Mouse (Mus musculus): ENCODE measurements around the gene Gpbp1.

The Gpbp1 gene

DNA sequence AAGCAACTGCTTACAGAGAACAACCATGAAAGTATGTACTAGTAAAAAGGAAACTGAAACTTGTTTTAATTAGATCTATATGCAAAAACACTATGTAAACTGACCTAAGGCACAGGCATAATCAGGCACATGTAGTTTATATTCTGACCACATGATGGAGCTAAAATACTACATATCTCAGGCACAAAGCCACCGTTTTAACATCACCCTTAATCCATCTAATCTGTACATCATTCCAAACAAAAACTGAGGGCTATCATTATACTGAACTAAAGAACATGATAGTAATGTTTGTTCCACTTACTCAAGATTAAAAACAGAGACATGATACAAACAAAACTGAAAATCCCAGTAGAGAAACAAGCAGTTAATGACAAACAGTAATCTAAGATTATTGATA, 28.5 kb downstream of the Gpbp1 start:
- no peak for DNase-seq

DNA sequence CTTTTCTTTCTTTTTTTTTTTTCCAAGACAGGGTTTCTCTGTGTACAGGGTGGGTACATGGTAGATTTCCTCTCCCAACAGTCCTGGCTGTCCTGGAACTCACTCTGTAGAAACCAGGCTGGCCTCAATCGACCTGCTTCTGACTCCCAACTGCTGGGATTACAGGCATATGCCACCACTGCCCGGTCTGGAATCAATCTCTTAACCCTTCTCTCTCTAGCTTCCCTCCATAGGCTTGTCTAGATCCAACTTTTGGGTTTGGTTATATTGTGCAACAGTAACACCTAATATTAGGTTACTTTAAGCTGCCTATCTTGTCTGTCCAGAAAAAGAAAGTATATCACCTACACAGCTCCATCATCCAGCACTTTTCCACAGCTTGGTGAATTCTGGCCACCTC, 33.1 kb downstream of the Gpbp1 start:
- no peak for DNase-seq

DNA sequence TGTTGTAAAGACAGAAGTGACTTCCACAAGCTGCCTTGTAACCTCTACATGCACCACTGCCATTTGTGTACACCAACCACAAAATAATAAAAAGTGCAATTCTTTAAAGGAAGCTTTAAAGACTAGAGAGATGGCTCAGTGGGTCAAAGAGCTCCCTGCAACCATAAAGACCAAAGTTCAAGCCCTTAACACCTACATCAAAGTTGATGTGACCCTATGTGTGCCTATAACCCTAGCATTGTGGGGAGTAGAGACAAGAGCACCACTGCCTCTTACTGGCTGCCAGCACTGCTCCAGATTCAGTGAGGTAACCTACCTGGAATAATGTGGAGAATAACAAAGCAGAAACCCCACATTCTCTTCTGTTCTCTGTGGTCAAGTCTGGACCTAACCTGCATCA, 45.6 kb downstream of the Gpbp1 start:
- DNase-seq, result no peak

DNA sequence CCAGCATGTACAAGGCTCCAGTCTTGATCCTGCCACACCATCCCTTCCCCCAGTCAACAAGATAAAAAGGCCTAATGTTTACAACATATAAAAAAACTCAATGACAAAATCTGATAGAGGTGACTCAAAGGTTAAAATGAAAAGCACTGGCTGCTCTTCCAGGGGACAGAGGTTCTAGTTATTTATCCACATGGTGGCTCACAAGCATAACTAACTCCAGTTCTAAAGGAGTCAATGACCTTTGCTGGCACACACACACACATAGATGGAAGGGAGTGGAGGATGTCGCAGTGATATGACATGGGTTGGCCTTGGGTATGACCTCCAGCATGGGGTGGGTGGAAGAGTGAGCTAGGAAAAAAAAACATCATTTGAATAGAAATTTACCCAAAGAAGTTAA, 58.7 kb downstream of the Gpbp1 start:
- DNase-seq, result no peak

DNA sequence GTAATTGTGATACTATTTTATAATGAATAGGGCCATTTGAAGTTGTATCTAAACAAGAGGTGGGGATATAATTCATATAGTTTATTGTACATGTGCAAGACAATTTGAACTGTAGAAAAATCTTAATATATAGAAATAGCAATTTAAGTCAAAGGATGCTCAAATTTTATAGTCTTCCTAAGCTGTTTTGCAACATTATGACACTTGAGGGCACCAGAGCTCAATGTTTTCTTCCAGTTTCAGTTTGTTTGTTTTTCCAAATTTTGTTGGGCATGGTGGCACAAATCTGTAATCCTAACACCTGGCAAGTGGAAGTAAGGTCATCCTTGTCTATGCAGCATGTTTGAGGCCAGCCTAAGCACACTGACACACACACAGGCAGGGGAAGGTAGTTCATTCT, 68.6 kb downstream of the Gpbp1 start:
- DNase-seq, result no peak

DNA sequence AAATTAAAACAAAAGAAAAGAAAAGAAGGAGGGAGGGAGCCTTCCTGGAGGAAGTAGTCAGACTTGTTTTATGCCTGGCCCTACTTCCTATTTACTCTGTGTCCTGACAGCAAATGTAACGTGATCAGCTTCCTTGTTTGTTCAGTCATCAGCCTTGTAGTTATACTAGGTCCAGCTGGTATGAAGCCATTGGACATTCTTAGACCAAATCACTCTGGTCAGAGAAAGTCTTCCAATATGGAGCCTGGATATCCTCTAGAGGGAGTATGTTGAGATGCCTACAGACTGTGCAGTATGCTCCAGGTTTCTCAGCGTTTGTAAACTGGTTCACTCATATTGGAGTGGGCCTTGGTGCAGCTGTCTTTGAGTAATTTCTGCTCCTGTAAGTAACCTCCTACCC, 71.8 kb downstream of the Gpbp1 start:
- DNase-seq, result no peak

DNA sequence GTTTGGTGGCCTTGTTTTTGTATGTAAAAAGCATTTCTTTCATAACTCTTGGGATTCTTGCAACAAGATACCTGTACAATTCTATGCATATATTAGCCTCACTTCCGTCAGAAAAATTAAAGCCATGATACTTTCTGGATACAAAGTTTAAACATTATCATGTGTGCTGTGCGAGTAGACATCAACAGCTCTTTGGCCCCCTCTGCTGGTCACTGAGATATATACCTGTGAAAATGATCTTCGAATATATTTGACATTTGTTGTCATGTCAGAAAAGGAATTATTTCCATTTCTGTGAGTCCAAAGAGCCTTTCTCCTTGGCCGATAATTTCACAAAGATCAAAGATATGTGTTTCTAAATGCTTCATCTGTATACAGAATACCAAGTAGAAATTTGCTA, 76.8 kb downstream of the Gpbp1 start:
- peak; percentile 19 for DNase-seq

DNA sequence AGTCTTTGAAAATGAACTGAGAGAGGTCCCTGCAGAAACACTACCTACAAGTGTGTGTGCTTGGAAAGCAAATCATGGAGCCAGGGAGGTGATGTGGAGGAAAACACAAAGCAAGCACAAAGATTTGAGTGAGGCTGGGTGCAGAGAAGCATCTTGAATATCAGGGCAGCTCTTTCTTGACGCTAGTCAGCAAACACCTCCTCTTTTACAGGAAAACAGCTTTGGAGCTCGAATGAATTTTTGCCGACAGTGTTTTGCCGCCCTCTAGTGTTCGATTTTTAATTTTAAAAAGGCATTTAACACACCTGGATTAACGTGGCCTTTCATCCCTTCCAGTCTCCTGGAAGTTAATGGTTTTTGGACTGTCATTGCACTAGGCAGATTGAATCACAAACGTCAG, 79.1 kb downstream of the Gpbp1 start:
- peak; percentile 22 for DNase-seq

DNA sequence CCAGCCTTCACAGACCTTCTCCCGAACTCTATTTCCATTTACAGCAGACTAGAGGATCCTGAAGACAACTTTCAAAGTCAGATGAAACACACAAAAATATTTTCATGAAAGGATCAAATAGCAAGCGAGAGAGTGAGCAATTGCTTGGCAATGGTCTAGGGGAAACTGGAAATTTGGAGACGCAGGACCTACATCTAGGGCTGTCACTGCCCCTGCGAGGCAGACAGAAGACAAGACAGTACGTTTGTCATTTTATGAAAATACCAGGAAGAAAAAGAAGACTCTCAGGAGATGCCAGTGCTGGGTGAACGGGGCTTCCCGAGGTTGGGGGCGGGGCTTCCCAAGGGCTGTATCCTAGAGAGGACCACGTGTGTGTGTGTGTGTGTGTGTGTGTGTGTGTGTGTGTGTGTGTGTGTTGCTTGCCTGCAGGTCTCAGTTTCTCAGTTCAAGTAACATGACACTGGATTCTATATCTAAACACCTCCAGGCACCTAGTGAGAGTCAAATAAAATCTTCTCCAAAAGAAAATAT, 83.0 kb downstream of the Gpbp1 start:
- no peak for DNase-seq

DNA sequence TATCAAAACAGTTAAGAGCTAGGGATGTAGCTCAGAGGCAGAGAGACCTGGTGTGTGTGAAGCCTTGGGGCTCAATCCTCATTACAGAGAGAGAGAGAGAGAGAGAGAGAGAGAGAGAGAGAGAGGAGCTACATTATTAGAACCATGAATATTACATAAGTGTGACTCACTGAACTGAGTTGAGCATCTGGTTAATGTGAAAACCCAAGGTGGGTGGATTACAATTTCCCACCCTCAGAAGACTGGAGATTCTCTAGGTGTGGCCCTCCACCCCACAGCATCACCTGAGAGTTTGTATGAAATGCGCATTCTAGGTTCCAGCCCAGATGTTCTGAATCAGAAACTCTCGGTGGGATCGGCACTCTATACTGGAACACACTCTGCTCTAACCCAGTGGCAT, 84.0 kb downstream of the Gpbp1 start:
- no peak for DNase-seq

DNA sequence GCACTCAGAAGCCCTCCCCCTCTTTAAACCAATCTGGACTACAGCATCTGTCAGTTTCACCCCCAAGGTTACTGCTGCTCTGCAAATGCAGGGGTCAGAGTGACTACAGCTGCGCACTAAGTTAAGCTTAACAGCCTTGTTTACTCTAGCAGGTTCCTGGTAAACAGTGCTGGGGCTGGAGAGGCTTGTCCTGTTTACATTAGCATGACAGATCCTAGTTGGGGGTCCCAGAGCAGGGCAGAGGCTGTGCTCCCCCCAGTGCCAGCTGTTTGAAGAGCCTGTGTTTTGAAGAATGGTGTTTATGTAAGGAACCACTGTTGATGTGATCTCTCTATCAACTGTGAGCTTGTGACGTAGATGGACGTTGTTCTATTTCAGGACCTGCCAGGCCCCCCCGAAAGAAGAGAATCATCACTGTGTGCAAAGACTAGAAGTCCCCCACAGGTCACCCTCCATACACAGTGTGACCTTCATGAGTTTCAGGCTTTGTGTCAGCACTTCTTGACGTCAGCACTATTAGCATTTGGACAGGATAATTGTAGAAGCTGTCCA, 92.2 kb downstream of the Gpbp1 start:
- DNase-seq, result no peak

DNA sequence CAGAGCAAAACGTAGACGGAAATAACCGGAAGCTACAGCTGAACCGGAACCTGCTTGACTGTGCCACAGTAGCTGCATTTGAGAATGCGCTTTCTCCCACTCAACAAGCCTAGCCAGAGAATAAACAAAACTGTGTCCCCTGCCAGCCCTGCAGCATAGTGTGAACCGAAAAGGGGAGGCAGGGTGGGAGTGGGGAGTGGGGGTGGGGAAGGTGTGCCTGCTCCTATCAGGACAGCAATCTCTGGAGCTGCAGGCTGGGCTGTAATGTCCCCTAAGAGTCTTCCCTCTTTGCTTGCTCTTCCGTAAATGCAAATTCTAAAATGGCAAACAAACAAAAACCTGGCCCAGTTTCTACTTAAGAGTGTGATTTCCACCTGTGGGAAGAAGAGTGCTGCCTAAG, 92.8 kb downstream of the Gpbp1 start:
- DNase-seq, result no peak

DNA sequence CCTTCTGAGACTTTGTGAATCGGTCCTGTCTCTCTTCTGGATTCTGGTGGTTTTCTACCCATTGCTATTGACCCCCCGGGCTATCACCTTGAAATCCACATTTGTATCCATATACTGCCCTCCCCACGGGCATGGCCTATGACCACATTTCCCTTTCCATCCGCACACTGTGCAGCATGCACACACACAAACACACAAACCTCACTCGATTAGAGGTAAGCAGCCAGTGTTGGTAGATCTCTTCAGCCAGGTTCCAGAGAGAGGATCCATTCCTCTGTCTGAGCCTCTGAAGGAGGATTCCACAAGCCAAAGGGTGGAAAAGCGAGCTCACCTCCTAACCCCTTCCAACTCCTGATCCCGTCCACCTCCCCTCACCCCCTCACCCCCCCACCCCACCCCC, 94.4 kb downstream of the Gpbp1 start:
- DNase-seq, result no peak

DNA sequence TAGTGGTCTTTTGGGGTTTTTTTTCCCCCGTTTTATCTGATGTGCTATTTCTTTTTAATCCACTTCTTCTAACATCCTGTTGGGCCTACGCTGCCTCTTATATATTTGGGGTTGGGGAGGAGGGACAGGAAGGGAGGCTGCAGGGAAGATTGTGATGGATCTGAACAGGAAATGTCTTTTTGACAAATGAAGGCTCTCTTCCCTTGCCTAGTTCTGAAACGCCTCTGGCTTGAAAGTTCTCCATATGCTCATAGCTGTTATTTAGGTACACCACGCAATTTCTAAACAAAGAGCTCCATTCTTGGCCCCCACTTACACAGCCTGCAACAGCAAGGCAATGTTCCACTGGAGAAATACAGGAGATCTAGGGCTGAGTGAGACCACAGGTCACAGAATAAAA, 95.0 kb downstream of the Gpbp1 start:
- DNase-seq, result no peak

DNA sequence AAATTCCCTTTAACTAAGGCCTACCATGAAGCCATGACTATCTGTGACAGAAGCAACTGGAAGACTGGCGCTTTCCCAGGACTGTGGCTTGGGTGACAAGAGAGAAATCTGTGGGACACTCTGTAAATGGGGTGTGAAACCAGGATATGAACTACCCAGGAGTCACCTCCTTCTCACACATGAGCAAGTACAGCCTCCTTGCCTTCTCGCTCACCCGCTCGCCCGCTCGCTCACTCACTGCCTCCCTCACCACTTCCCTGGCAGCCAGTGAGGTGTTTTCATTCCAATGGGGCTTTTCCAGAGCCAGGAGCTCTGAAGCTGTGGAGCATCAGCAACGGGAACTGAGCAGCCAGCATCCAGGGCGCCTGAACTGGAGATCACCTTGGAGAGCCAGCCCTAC, 95.6 kb downstream of the Gpbp1 start:
- no peak for DNase-seq

DNA sequence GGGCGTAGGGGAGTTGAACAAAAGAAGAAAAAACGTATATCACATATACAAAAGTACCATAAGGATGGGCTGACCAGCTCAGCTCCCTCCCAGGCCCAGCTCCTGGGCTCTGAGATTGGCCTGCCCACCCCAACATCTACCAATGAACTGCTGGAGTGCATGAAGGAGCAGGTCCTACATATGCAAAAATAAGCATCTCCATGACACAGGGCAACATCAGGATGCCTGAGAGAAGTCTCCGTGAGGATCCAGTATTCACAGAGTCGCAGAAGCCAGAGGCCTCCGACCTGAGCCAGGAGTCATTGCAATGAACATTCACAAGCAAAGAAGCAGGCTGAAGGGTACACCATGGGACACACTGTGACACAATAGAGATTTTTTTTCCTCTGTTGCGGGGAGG, 96.5 kb downstream of the Gpbp1 start:
- DNase-seq, result no peak

DNA sequence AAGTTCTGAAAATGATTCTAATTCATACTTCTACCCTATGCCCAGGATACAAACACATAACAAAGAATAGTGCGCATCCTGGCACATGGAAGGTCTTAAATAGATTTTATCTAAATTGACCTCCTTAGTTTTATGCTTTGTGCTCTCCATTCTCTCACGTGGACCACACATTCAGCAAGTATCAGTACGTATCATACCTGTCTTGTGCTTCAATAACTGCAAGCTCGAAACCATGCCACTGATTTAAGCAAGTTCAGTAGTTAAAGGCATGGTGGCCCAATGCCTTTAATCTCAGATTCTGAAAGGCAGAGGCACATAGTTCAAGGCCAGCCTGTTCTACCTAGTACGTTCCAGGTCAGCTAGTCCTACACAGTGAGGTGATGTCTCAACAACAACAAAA, 98.5 kb downstream of the Gpbp1 start:
- no peak for DNase-seq

DNA sequence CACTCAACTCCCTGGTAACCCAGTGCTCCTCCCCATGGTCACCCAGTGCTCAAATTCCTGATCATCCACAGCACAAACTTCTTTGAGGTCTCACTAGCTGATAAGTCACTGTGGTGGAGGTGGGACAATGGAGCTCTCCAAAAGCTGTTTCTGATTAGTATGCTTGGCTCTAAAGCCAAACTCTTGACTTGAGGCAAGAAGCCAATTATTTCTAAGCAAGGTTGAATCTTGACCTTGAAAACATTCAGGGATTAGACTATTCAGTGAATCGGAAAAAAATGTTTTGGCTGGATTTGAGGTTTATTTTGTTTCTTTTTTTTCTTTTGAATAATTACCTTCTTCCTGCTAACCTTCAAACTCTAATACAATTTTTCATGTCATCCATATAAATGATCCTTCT, 98.9 kb downstream of the Gpbp1 start:
- DNase-seq, result no peak

DNA sequence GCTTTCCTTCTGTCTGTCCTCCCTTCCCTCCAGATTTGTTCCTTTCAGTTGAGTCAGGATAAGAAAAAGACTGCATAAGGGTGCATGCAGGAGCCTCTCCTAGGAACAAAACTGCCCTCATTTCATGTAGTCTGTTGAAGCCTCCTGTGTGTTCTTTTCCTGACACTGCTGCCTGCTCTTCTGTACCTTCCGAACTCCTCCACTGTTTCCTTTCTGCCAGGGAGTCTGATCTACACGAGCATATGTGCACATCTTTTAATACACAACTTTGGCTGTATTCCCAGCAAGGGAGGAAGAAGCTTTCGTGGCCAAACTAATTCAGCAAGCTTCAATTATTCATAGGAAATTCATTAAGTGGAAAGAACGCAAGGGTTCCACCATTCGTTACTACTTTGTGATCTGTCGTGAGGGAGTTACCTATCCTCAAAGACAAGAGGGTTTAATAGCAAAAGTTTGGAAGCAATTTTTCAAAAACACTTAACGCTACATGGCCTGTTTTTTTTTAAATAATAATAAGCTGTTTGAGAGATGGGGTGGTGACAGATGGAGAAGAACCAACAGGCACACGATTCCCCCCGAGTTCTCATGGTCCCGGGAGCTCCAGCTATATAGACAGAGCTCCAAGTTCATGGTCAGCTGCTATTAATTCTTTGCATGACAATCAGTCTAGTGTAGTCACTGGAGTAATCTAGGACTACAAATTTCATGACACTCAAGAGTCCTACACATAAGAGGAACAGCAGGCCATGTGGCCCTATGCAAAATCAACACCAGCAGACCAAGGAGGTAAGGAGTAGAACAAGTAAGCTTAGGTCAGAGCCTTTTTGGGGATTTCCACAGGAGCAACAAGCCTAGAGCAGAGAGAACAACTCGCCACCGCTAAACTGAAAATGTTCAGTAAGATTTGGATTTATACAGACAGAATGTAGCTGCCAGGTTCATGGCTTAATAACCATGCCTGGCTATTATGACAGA, 105.6 kb downstream of the Gpbp1 start:
- peak; percentile 25 for DNase-seq

Data from cerebellum, adult 9-11 months (tissue).